Mouse (Mus musculus) forebrain, embryonic 12.5 days (tissue): ENCODE measurements at regions not wholly inside any gene's neighbourhood (a gene's known extent, or its start where the extent isn't known, plus 50 kb on each side); places are given as distances from the start of the nearest gene placed in this dataset.

ENCODE experiments used
- ATAC-seq: fragments of 200-750 bp; cut with Nextera tagmentation; 2 replicates; pipeline ENCODE4 v1.8.0; 2017; ENCODE audit warnings: moderate TSS enrichment; ENCODE audit not compliant: low FRiP score
- H3K27ac ChIP-seq: fragments of 300-500 bp; sonication (generic); 2 replicates; pipeline ENCODE4 v1.5.1; 2016; ENCODE audit warnings: mild to moderate bottlenecking
- H3K27me3 ChIP-seq: fragments of 300-500 bp; sonication (generic); 2 replicates; pipeline ENCODE4 v1.6.1; 2016; ENCODE audit warnings: mild to moderate bottlenecking
- H3K36me3 ChIP-seq: fragments of 300-500 bp; sonication (generic); replicated peaks from 2 replicates; pipeline ENCODE4 v1.6.1; 2016; ENCODE audit warnings: mild to moderate bottlenecking
- H3K4me1 ChIP-seq: fragments of 300-500 bp; sonication (generic); 2 replicates; pipeline ENCODE4 v1.6.1; 2016
- H3K4me2 ChIP-seq: fragments of 300-500 bp; sonication (generic); 2 replicates; pipeline ENCODE4 v1.6.1; 2016; ENCODE audit warnings: mild to moderate bottlenecking, moderate library complexity
- H3K4me3 ChIP-seq: fragments of 300-500 bp; sonication (generic); replicated peaks from 2 replicates; pipeline ENCODE4 v1.5.1; 2016; ENCODE audit warnings: mild to moderate bottlenecking
- H3K9ac ChIP-seq: fragments of 300-500 bp; sonication (generic); 2 replicates; pipeline ENCODE4 v1.6.1; 2016; ENCODE audit warnings: mild to moderate bottlenecking
- H3K9me3 ChIP-seq: fragments of 300-500 bp; sonication (generic); 2 replicates; pipeline ENCODE4 v1.6.1; 2016
- WGBS: fragments of 180-500 bp; shearing (Covaris S2); methylation state at CpG from one replicate; pipeline ENCODE4 v1.1.7; 2016; 5-methylcytosine and 5-hydroxymethylcytosine counted together

DNA sequence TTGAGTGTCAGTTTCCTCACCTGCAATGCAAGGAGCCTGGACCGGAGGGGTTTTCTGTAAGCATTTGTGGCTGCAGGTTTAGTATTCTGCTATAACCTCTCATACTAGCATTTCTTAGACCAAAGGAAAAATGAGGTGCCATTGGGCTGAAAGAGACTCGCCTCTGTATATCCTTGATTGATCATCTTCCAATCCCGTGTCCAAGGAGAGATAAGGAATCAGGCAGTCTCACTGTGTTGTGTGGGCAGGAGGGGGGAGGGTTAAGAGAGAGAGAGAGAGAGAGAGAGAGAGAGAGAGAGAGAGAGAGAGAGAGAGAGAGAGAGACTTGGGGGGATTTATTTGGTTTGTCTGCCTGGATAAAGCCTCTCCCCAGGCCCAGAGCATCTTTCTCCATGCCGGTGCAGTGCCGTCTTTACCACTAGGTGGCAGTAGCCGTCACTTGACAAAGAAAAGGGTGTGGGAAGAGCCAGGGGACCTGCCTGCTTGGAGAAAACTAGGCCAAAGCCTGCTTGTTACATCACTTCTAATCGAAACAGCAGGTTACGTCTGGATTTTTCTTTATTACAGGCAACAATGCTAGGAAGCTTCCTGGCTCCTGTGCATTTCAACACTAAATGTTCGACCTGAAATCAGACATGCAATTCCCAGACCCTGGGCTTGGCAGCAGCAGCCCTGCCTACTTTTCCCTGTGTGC, 56.1 kb upstream of the Ces5a start:
- WGBS, result 32% methylated on average over 9 of the region's 9 CpGs
- no peak overlapping the region for H3K9ac ChIP-seq

DNA sequence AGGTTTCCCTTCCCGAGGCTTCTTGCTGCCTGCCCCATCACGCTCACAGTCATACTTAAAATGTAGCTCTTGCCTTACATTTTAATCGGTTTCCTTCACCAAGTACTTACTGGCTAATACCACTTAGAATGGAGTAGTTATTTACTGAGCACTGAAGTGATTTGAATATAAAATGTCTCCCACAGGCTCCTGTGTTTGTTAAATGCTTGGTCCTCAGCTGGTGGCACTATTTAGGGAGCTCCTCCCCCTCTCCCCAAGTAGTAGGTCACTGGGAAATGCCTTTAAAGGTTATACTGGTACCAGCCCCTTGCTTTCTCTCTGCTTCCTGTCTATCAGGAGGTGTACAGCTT, 56.6 kb upstream of the Ces5a start:
- Histone ChIP-seq H3K4me3 (no peak overlapping the region), H3K4me1 (peaks cover 9% of the 10 kb centered on the region; the same call in 1 of the 2 replicates), H3K36me3 (no peaks in the 10 kb centered on the region), H3K27me3 (no peaks in the 10 kb centered on the region), H3K27ac (no peak overlapping the region), H3K4me2 (no peak overlapping the region), H3K9me3 (no peaks in the 10 kb centered on the region), H3K9ac (no peak overlapping the region)
- WGBS, result 8% methylated on average over 3 of the region's 3 CpGs
- ATAC-seq, result no peak; the same call in 1 of the 2 replicates

More for the DNA sequence above, 56.1 kb upstream of the Ces5a start:
- peak; percentile 83 for ATAC-seq
- Histone ChIP-seq H3K27me3 (no peaks in the 10 kb centered on the region), H3K36me3 (no peaks in the 10 kb centered on the region), H3K4me3 (no peak overlapping the region), H3K4me2 (no peak overlapping the region), H3K27ac (no peak overlapping the region), H3K9me3 (no peaks in the 10 kb centered on the region), H3K4me1 (peaks cover 9% of the 10 kb centered on the region; the same call in 1 of the 2 replicates)

DNA sequence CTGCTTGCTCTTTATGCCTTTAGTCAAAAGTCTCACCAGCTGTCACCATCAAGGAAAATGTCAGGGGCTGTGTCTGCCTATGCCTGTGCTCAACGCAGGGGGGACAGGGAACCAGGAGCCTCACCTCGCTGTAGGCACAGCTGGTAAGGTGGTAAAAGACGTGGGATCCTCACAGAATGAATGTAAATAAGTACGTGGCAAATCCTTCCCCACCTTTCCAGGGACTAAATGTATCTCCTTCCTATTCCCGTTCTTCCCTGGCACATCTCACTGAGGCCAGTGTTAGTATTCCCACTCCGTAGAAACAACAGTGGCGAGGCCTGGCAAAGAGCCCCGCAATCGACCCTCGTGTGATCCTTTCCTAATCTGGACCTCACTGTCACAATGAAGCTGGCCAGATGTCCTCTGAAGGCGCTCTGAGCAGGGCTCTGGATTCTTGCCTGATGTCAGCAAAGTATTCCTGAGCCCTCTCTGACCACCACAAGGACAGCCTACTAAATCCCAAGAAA, 63.0 kb upstream of the Ces5a start:
- peaks cover 6% of the 10 kb centered on the region; the same call in 1 of the 2 replicates for H3K4me1 ChIP-seq
- H3K36me3 ChIP-seq, result no peaks in the 10 kb centered on the region
- no peak for ATAC-seq
- no peak overlapping the region for H3K4me2 ChIP-seq
- H3K9me3 ChIP-seq, result no peaks in the 10 kb centered on the region
- no peak overlapping the region for H3K9ac ChIP-seq
- no peak overlapping the region for H3K27ac ChIP-seq
- 75% methylated on average over 11 of the region's 11 CpGs for WGBS
- H3K27me3 ChIP-seq, result no peaks in the 10 kb centered on the region
- H3K4me3 ChIP-seq, result no peak overlapping the region

DNA sequence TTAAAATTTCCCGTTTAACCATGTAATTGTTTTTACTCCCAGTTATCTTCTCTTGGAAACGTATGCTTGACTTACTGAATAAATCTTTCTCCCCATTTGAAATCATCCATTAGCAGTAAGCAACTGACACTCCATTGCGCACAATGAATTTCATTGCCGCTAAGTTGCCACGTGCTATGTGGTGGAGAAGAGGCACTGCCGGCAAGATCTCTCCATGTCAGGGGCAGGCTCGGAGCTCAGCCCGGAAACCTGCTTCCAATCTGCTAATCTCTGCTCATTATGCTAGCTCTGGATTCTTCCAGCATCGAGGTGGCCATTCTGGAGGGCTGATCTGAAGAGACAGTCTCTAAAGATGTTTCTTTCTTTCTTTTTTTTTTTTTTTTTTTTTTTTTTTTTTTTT, 63.7 kb upstream of the Ces5a start:
- Histone ChIP-seq H3K4me2 (no peak overlapping the region), H3K9me3 (no peaks in the 10 kb centered on the region), H3K27ac (no peak overlapping the region), H3K4me1 (peaks cover 6% of the 10 kb centered on the region; the same call in 1 of the 2 replicates), H3K36me3 (no peaks in the 10 kb centered on the region), H3K4me3 (no peak overlapping the region), H3K27me3 (no peaks in the 10 kb centered on the region), H3K9ac (no peak overlapping the region)
- ATAC-seq, result no peak
- 73% methylated on average over 9 of the region's 9 CpGs for WGBS

DNA sequence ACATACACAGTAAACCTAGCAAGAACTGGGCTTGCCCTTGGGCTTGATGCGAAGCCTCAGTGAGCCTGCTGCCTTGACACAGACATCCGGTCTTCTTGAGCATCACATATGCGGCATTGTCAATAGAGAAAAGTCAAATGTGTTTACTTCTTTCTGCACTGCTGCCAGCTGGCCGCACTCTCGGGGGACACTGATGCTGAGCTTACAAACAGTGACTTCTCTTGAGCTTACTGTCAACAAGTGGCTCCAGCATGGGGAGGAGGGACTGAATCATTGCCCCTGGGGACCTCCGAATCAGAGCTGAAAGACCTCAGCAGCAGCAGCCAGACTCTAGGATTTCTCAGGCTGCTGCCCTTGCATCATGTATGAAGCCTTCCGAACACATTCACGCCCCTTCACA, 64.1 kb upstream of the Ces5a start:
- H3K9me3 ChIP-seq, result no peaks in the 10 kb centered on the region
- H3K36me3 ChIP-seq, result no peaks in the 10 kb centered on the region
- no peaks in the 10 kb centered on the region for H3K27me3 ChIP-seq
- H3K4me1 ChIP-seq, result peaks cover 6% of the 10 kb centered on the region; the same call in 1 of the 2 replicates
- H3K9ac ChIP-seq, result no peak overlapping the region
- no peak overlapping the region for H3K27ac ChIP-seq
- no peak for ATAC-seq
- 69% methylated on average over 8 of the region's 8 CpGs for WGBS
- H3K4me3 ChIP-seq, result no peak overlapping the region
- H3K4me2 ChIP-seq, result no peak overlapping the region

DNA sequence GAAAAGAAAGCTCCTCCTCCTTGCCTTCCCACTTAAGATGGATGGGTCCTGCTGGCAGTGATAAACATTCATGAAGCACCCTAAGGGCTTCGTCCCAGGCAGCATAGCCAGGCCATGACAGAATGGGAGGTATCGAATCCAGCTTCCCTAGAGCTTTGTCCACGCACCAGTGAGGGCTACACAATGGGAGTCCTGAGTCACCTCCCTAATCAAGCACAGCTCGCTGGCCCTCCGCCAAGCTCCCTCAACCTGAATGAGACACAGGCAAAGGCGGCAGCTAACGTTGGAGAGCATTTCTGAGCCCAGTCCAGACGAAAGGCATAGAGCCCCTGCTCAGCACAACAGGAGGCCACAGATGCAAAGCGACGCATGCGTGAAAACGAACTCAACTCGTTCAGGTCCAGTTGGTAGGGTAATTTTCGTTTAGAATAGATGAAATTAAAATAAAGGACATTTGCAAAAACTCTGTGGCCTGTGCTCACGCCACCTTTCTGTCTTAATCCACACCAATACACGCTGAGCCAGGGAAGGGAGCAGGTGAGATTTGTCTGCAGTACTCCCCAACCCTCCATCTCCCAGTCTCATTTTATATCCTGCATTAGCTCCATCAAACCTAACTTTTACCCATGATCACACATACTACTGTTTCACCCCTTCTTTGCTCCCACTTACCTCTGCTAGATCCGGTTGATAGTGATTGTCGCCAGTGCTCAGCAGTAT, 91.3 kb upstream of the Ces5a start:
- H3K4me2 ChIP-seq, result peak overlapping the region; percentile 35
- H3K4me1 ChIP-seq, result peaks cover 13% of the 10 kb centered on the region
- H3K9ac ChIP-seq, result no peak overlapping the region
- H3K27ac ChIP-seq, result peak overlapping the region; percentile 69
- peak; percentile 92 for ATAC-seq
- 20% methylated on average over 18 of the region's 18 CpGs for WGBS
- H3K36me3 ChIP-seq, result no peaks in the 10 kb centered on the region
- H3K4me3 ChIP-seq, result no peak overlapping the region
- H3K27me3 ChIP-seq, result no peaks in the 10 kb centered on the region
- H3K9me3 ChIP-seq, result no peaks in the 10 kb centered on the region

DNA sequence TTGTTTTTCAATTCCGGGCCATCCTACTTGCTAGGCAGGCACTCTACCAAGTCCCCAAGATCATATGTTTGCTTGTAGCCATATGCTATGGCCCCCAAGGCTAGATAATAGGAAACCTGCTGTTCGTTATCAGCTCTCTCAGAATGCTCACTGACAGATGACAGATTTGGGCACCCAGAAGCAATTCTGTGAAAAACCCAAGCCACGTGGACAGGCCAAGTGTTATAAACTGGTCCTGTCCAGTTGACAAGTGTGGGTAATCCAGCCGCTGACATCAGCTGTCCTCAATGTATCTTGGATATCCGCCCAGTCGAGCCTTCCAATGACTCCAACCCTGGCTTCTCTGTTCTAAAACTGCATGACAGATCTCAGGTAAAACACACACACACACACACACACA, 92.0 kb upstream of the Ces5a start:
- H3K27ac ChIP-seq, result peak overlapping the region; percentile 69

GRCm38 (mm10) chr8:93632896-93633295, 97.3 kb upstream of the Ces5a start:
- H3K27me3 ChIP-seq, result no peaks in the 10 kb centered on the region
- no peak overlapping the region for H3K27ac ChIP-seq
- H3K4me1 ChIP-seq, result no peaks in the 10 kb centered on the region
- H3K9me3 ChIP-seq, result no peaks in the 10 kb centered on the region
- 84% methylated on average over 8 of the region's 8 CpGs for WGBS
- H3K36me3 ChIP-seq, result no peaks in the 10 kb centered on the region
- no peak overlapping the region for H3K4me2 ChIP-seq
- no peak overlapping the region for H3K9ac ChIP-seq
- H3K4me3 ChIP-seq, result no peak overlapping the region
- ATAC-seq, result no peak

More for the DNA sequence above, 92.0 kb upstream of the Ces5a start:
- peak; percentile 28; the same call in 1 of the 2 replicates for ATAC-seq
- Histone ChIP-seq H3K9ac (no peak overlapping the region), H3K36me3 (no peaks in the 10 kb centered on the region), H3K4me1 (peaks cover 13% of the 10 kb centered on the region), H3K9me3 (no peaks in the 10 kb centered on the region), H3K27me3 (no peaks in the 10 kb centered on the region), H3K4me2 (no peak overlapping the region), H3K4me3 (no peak overlapping the region)
- WGBS, result 75% methylated on average over 6 of the region's 6 CpGs

DNA sequence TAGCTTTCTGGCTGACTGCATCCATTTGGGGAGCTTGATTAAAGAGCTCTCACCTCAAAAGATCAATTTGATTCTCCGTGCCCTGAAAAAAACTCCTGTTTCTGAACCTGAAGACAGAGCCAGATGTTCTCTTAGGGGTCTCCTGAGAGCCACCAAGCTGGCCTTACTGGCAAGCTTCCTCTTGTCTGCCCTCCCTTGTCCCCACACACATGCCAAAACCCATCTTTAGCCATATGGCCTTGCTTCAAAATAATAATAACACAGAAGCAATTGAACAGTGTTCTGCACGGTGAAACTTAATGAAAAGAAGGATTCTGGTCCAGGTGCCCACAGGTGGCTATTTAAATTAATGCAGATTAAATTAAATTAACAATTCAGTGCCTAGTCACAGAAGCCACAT, 107.1 kb upstream of the Ces5a start:
- no peaks in the 10 kb centered on the region for H3K4me1 ChIP-seq
- no peaks in the 10 kb centered on the region for H3K9me3 ChIP-seq
- H3K36me3 ChIP-seq, result no peaks in the 10 kb centered on the region
- no peak overlapping the region for H3K4me2 ChIP-seq
- ATAC-seq, result no peak
- H3K4me3 ChIP-seq, result no peak overlapping the region
- no peak overlapping the region for H3K9ac ChIP-seq
- no peak overlapping the region for H3K27ac ChIP-seq
- H3K27me3 ChIP-seq, result no peaks in the 10 kb centered on the region
- 59% methylated on average over 2 of the region's 2 CpGs for whole genome bisulfite sequencing

GRCm38 (mm10) chr8:93643471-93644215, 108.0 kb upstream of the Ces5a start:
- Histone ChIP-seq H3K36me3 (no peaks in the 10 kb centered on the region), H3K9me3 (no peaks in the 10 kb centered on the region), H3K9ac (no peak overlapping the region), H3K4me3 (no peak overlapping the region), H3K4me1 (no peaks in the 10 kb centered on the region), H3K27ac (no peak overlapping the region), H3K4me2 (no peak overlapping the region), H3K27me3 (no peaks in the 10 kb centered on the region)
- no peak for ATAC-seq
- WGBS, result 84% methylated on average over 4 of the region's 4 CpGs

GRCm38 (mm10) chr8:93653421-93653820, 117.8 kb upstream of the Ces5a start:
- Histone ChIP-seq H3K36me3 (no peaks in the 10 kb centered on the region), H3K4me1 (no peaks in the 10 kb centered on the region), H3K9me3 (no peaks in the 10 kb centered on the region; the same call in 1 of the 2 replicates), H3K9ac (no peak overlapping the region), H3K27me3 (no peaks in the 10 kb centered on the region), H3K4me2 (no peak overlapping the region), H3K4me3 (no peak overlapping the region), H3K27ac (no peak overlapping the region)
- WGBS, result 94% methylated on average over 2 of the region's 2 CpGs
- no peak for ATAC-seq

- Histone ChIP-seq H3K27me3 (no peaks in the 10 kb centered on the region), H3K9me3 (no peaks in the 10 kb centered on the region; the same call in 1 of the 2 replicates), H3K36me3 (no peaks in the 10 kb centered on the region), H3K4me3 (no peak overlapping the region), H3K27ac (no peak overlapping the region), H3K4me2 (no peak overlapping the region), H3K9ac (no peak overlapping the region), H3K4me1 (no peaks in the 10 kb centered on the region)
- 78% methylated on average over 14 of the region's 14 CpGs for WGBS
- ATAC-seq, result no peak
These were observed 118.5 kb upstream of the Ces5a start for GRCm38 (mm10) chr8:93653913-93654705.
